In the genomic region with DNA sequence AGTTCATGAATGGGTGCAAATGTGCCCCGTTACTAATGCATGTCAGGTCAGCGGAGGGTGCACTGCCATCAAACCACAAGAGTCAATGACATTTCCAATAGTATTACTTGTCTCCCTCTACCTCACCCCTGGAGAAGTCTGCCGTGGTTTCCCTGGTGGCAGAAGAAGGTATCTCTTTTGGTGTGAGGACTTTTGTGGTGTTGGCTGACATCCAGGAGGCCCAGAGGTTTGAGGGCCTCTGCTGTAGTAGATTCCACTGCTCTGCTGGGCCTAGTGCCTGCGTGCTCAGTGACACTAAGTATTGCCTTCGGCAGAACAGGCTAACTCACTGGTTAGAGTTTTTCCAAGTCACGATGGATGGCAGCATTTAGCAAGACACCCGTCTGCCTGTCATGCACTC, we compare ENCODE assay signal across 13 mouse cellular contexts.
DNase-seq lines count a peak whose midpoint lies in the region; ATAC-seq and TF ChIP-seq lines count a peak whose summit lies in the region.
"Had no signal": no experiment of that assay in that cellular context is flagged by ENCODE, and none has a peak within 500 bp of the region (broad histone marks: within the 10 kb centered on the region; RNA-seq: fewer than 3 reads in every experiment).

No protein-coding gene starts in this region.

- no peak overlapping the region for H3K4me3 ChIP-seq in heart, postnatal 0 days (ENCODE audit: low read depth, low read length)
- H3K4me3 ChIP-seq in lung, embryonic 14.5 days (ENCODE audit: low read depth, low read length), result no peak overlapping the region
- H3K4me3 ChIP-seq in embryonic facial prominence, embryonic 15.5 days (replicated peaks), result no peak overlapping the region
- H3K4me3 ChIP-seq: hindbrain, embryonic 13.5 days; limb, embryonic 12.5 days had no signal

- TF ChIP-seq EP300 in heart, postnatal 0 days (IDR thresholded peaks at IDR 0.05; ENCODE audit: low read depth), result no peak

- no peak overlapping the region for H3K27ac ChIP-seq in heart, postnatal 0 days (ENCODE audit: low read depth)
- no peak overlapping the region for H3K27ac ChIP-seq in lung, embryonic 14.5 days (ENCODE audit: low read depth)
- peak overlapping the region; percentile 48; the same call in 1 of the 2 replicates for H3K27ac ChIP-seq in embryonic facial prominence, embryonic 15.5 days (replicated peaks)
- H3K27ac ChIP-seq: hindbrain, embryonic 13.5 days; limb, embryonic 12.5 days had no signal

- DNase-seq in heart, postnatal 0 days (ENCODE audit: low spot score), result peak; percentile 58
- DNase-seq in heart, postnatal 25 days (ENCODE audit: low spot score), result no peak
- DNase-seq in lung, embryonic 14.5 days, result peak; percentile 74
- DNase-seq in lung, postnatal 14 days, result no peak
- peak; percentile 72 for DNase-seq in ZHBTc4 (ENCODE audit: low read depth, low spot score)
- DNase-seq in gastrocnemius, postnatal 36 days, result no peak
- DNase-seq in spleen, adult 18-20 months, result no peak
- DNase-seq: cerebellum, postnatal 25 days; retina, postnatal 1 day; thymus, adult 18-20 months had no signal

- intact Hi-C loops in heart, postnatal 25 days (cut with DNase I), result no loop called here
- intact Hi-C loops in gastrocnemius, postnatal 36 days (cut with DNase I), result no loop called here

- TF ChIP-seq CTCF in heart, postnatal 0 days (IDR thresholded peaks at IDR 0.05; ENCODE audit: low read depth), result peak; percentile 38
- peak; percentile 47 for TF ChIP-seq CTCF in lung, embryonic 14.5 days (IDR thresholded peaks at IDR 0.05; ENCODE audit: low read depth)

- no peak overlapping the region for H3K9ac ChIP-seq in heart, postnatal 0 days (replicated peaks; ENCODE audit: low read depth, low read length)
- H3K9ac ChIP-seq in lung, embryonic 14.5 days, result no peak overlapping the region
- no peak overlapping the region for H3K9ac ChIP-seq in embryonic facial prominence, embryonic 15.5 days
- H3K9ac ChIP-seq: hindbrain, embryonic 13.5 days; limb, embryonic 12.5 days had no signal

- 0 out of 2 replicates have a peak, but pooled peaks cover 5% of the 10 kb centered on the region for H3K4me1 ChIP-seq in heart, postnatal 0 days (ENCODE audit: control insufficient read depth, insufficient read depth)
- 0 out of 2 replicates have a peak, but pooled peaks cover 5% of the 10 kb centered on the region for H3K4me1 ChIP-seq in lung, embryonic 14.5 days (ENCODE audit: insufficient read depth)
- peaks cover 39% of the 10 kb centered on the region for H3K4me1 ChIP-seq in embryonic facial prominence, embryonic 15.5 days

- 53% methylated on average over 7 of the region's 7 CpGs for WGBS in heart, postnatal 0 days
- WGBS in lung, embryonic 14.5 days, result 61% methylated on average over 7 of the region's 7 CpGs
- 50% methylated on average over 7 of the region's 7 CpGs for WGBS in embryonic facial prominence, embryonic 15.5 days

- no peaks in the 10 kb centered on the region for H3K27me3 ChIP-seq in heart, postnatal 0 days (ENCODE audit: control insufficient read depth, insufficient read depth, low read length)
- no peaks in the 10 kb centered on the region for H3K27me3 ChIP-seq in lung, embryonic 14.5 days (ENCODE audit: insufficient read depth, low read length)
- no peaks in the 10 kb centered on the region for H3K27me3 ChIP-seq in embryonic facial prominence, embryonic 15.5 days
- H3K27me3 ChIP-seq: hindbrain, embryonic 13.5 days; limb, embryonic 12.5 days had no signal

- H3K4me2 ChIP-seq in heart, postnatal 0 days (ENCODE audit: low read depth, low read length), result no peak overlapping the region
- no peak overlapping the region for H3K4me2 ChIP-seq in lung, embryonic 14.5 days
- H3K4me2 ChIP-seq in embryonic facial prominence, embryonic 15.5 days (replicated peaks), result no peak overlapping the region
- H3K4me2 ChIP-seq: hindbrain, embryonic 13.5 days; limb, embryonic 12.5 days had no signal

- H3K9me3 ChIP-seq in heart, postnatal 0 days (replicated peaks; ENCODE audit: control insufficient read depth, low read length), result no peaks in the 10 kb centered on the region
- H3K9me3 ChIP-seq in lung, embryonic 14.5 days (ENCODE audit: low read depth, low read length), result no peaks in the 10 kb centered on the region
- H3K9me3 ChIP-seq in embryonic facial prominence, embryonic 15.5 days (replicated peaks), result no peaks in the 10 kb centered on the region
- H3K9me3 ChIP-seq: hindbrain, embryonic 13.5 days; limb, embryonic 12.5 days had no signal

- peak; percentile 76 for ATAC-seq in heart, postnatal 0 days (ENCODE audit: insufficient read depth, low read depth)
- ATAC-seq in lung, embryonic 14.5 days (ENCODE audit: insufficient read depth), result 0 out of 2 replicates have a peak, but pooled peaks have one; percentile 29
- no peak for ATAC-seq in embryonic facial prominence, embryonic 15.5 days (ENCODE audit: insufficient number of reproducible peaks, low FRiP score, low TSS enrichment, low read depth)

- 0 out of 2 replicates have a peak, but pooled peaks cover 3% of the 10 kb centered on the region for H3K36me3 ChIP-seq in heart, postnatal 0 days (replicated peaks; ENCODE audit: control insufficient read depth, insufficient read depth, low read length)
- H3K36me3 ChIP-seq in lung, embryonic 14.5 days (ENCODE audit: insufficient read depth), result peaks cover 12% of the 10 kb centered on the region; the same call in 1 of the 2 replicates
- peaks cover 7% of the 10 kb centered on the region; the same call in 1 of the 2 replicates for H3K36me3 ChIP-seq in embryonic facial prominence, embryonic 15.5 days

Comparison
In these comparisons a context has a peak if more than half of its experiments do, and no peak if none do; other contexts are left out.
1. DNase-seq: peak in heart, postnatal 0 days (single experiment), lung, embryonic 14.5 days (single experiment) and ZHBTc4 (single experiment); none in heart, postnatal 25 days (single experiment), lung, postnatal 14 days (single experiment), gastrocnemius, postnatal 36 days (0 of 2) and spleen, adult 18-20 months (0 of 2).